Mouse (Mus musculus) stomach, postnatal 0 days (tissue): Measurements from ENCODE around the gene H2afy2.

Source experiments
- CTCF ChIP-seq: IDR thresholded peaks from 2 replicates; pipeline ENCODE4 v1.5.1; 2016; ENCODE audit warnings: antibody characterized with exemption, low read depth, mild to moderate bottlenecking, moderate library complexity
- EP300 ChIP-seq: optimal IDR thresholded peaks from 2 replicates; pipeline ENCODE3; 2016; ENCODE audit warnings: antibody characterized with exemption

DNA sequence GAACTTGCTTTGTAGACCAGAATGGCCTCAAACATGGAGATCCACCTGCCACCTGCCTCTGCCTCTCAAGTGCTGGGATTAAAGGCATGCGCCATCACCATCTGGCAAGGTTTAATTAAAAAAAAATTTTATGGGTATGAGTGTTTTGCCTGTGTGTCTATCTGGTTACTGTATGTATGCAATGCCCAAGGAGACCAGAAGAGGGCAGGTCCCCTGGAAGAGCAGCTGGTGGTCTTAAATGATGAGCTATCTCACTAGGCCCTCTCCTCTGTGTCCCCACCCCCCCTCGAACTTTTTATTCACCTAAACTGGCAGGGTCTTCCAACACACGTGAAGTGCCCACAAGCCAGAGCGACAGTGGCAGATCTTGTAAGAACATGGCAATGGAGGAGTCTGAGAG lies 42.1 kb downstream of the H2afy2 start:
- peak; percentile 56 for TF ChIP-seq CTCF
- no peak for TF ChIP-seq EP300
